Mouse (Mus musculus) forebrain, embryonic 14.5 days (tissue): ENCODE measurements around the gene Hnrnpul2. TPM values are rescaled to one million over a fixed set of nuclear protein-coding genes. Genes with fewer than 3 reads are reported as not detected.

Experiments used
- ATAC-seq: fragments of 200-750 bp; cut with Nextera tagmentation; 2 replicates; pipeline ENCODE4 v1.8.0; 2017; ENCODE audit warnings: mild to moderate bottlenecking, moderate library complexity
- DNase-seq: peaks from one replicate; pipeline ENCODE4 v3.0.0-alpha.2; 2015; ENCODE audit warnings: low spot score
- H3K27ac ChIP-seq: fragments of 300-500 bp; sonication (generic); 2 replicates; pipeline ENCODE4 v1.5.1; 2014; ENCODE audit warnings: low read depth, mild to moderate bottlenecking, control low read depth, low read length, moderate library complexity
- H3K27me3 ChIP-seq: fragments of 300-500 bp; sonication (generic); replicated peaks from 2 replicates; pipeline ENCODE4 v1.6.1; 2014; ENCODE audit warnings: low read length, control low read depth, mixed read lengths; ENCODE audit not compliant: control insufficient read depth, insufficient read depth
- H3K36me3 ChIP-seq: fragments of 300-500 bp; sonication (generic); 2 replicates; pipeline ENCODE4 v1.6.1; 2014; ENCODE audit warnings: low read length, control low read depth; ENCODE audit not compliant: control insufficient read depth, insufficient read depth
- H3K4me1 ChIP-seq: fragments of 300-500 bp; sonication (generic); 2 replicates; pipeline ENCODE4 v1.6.1; 2014; ENCODE audit warnings: antibody characterized with exemption, low read length, control low read depth; ENCODE audit not compliant: control insufficient read depth, insufficient read depth
- H3K4me2 ChIP-seq: fragments of 300-500 bp; sonication (generic); 2 replicates; pipeline ENCODE4 v1.6.1; 2014; ENCODE audit warnings: mild to moderate bottlenecking, control low read depth, low read length
- H3K4me3 ChIP-seq: fragments of 300-500 bp; sonication (generic); 2 replicates; pipeline ENCODE4 v1.5.1; 2014; ENCODE audit warnings: low read depth, low read length, control low read depth
- H3K9ac ChIP-seq: fragments of 300-500 bp; sonication (generic); 2 replicates; pipeline ENCODE4 v1.6.1; 2014; ENCODE audit warnings: mild to moderate bottlenecking, low read length, control low read depth, moderate library complexity
- H3K9me3 ChIP-seq: fragments of 300-500 bp; sonication (generic); replicated peaks from 2 replicates; pipeline ENCODE4 v1.6.1; 2016; ENCODE audit warnings: low read length, control low read depth, mixed read lengths; ENCODE audit not compliant: control insufficient read depth
- WGBS: fragments of 180-500 bp; shearing (Covaris S2); extraction: QIAGEN DNeasy Blood & Tissue Kit; methylation state at CpG from one replicate; pipeline ENCODE4 v1.1.7; 2014; 5-methylcytosine and 5-hydroxymethylcytosine counted together
- polyA plus RNA-seq: library from polyadenylated mRNA; unstranded; fragments of >200 nt; fragmentation: Nextera tagmentation; extraction: Ambion mirVana; gene quantifications from 2 replicates; pipeline ENCODE4 v1.2.1, GENCODE M21; 2014

Gene Hnrnpul2
- polyA plus RNA-seq, 1 experiment from 2014 or later, result 7.2 TPM

- WGBS, result 74% methylated on average over 11 of the region's 11 CpGs
- DNase-seq (peak; percentile 32), ATAC-seq (no peak)
Observed at GRCm38 (mm10) chr19:8815812-8816211, 4.0 kb upstream of the Hnrnpul2 start.

GRCm38 (mm10) chr19:8817001-8817400 lies 2.8 kb upstream of the Hnrnpul2 start:
- 65% methylated on average over 3 of the region's 3 CpGs for WGBS
- H3K4me2 ChIP-seq, result peak overlapping the region; percentile 88
- H3K4me1 ChIP-seq, result peaks cover 24% of the 10 kb centered on the region
- no peaks in the 10 kb centered on the region for H3K27me3 ChIP-seq
- no peaks in the 10 kb centered on the region for H3K9me3 ChIP-seq
- H3K9ac ChIP-seq, result peak overlapping the region; percentile 40
- no peak overlapping the region for H3K4me3 ChIP-seq
- H3K27ac ChIP-seq, result no peak overlapping the region
- peaks cover 36% of the 10 kb centered on the region for H3K36me3 ChIP-seq
- ATAC-seq (no peak), DNase-seq (no peak)

More at GRCm38 (mm10) chr19:8815812-8816211, 4.0 kb upstream of the Hnrnpul2 start:
- Histone ChIP-seq H3K4me3 (no peak overlapping the region), H3K9me3 (no peaks in the 10 kb centered on the region), H3K9ac (no peak overlapping the region), H3K36me3 (peaks cover 46% of the 10 kb centered on the region), H3K4me2 (no peak overlapping the region; the same call in 1 of the 2 replicates), H3K27me3 (no peaks in the 10 kb centered on the region), H3K27ac (no peak overlapping the region), H3K4me1 (peaks cover 19% of the 10 kb centered on the region)

GRCm38 (mm10) chr19:8818301-8818798 lies 1.5 kb upstream of the Hnrnpul2 start:
- DNase-seq, result no peak
- Histone ChIP-seq H3K27ac (peak overlapping the region; percentile 99), H3K4me2 (peak overlapping the region; percentile 88), H3K4me1 (peaks cover 37% of the 10 kb centered on the region), H3K9me3 (no peaks in the 10 kb centered on the region), H3K4me3 (peak overlapping the region; percentile 99), H3K36me3 (peaks cover 29% of the 10 kb centered on the region), H3K9ac (peak overlapping the region; percentile 65), H3K27me3 (no peaks in the 10 kb centered on the region)
- ATAC-seq, result no peak
- WGBS, result 33% methylated on average over 14 of the region's 14 CpGs

GRCm38 (mm10) chr19:8818801-8819595 lies 812 bp upstream of the Hnrnpul2 start, which contains the start of gene Ttc9c:
TSS of gene Ttc9c (minus strand) at chr19:8819333.
- peak; percentile 95 for ATAC-seq
- H3K4me2 ChIP-seq, result peak within 1 kb of the TSS; percentile 88
- H3K36me3 ChIP-seq, result peaks cover 30% of the 10 kb centered on the region
- peak; percentile 100 for DNase-seq
- H3K27me3 ChIP-seq, result no peaks in the 10 kb centered on the region
- WGBS, result under 1% methylated on average over 33 of the region's 33 CpGs
- peak within 1 kb of the TSS; percentile 99 for H3K4me3 ChIP-seq
- no peaks in the 10 kb centered on the region for H3K9me3 ChIP-seq
- peak within 1 kb of the TSS; percentile 95 for H3K9ac ChIP-seq
- H3K27ac ChIP-seq, result peak within 1 kb of the TSS; percentile 99
- H3K4me1 ChIP-seq, result peaks cover 38% of the 10 kb centered on the region

GRCm38 (mm10) chr19:8820424-8820956 lies 680 bp downstream of the Hnrnpul2 start:
- Histone ChIP-seq H3K9ac (peak overlapping the region; percentile 95), H3K4me1 (peaks cover 38% of the 10 kb centered on the region), H3K4me2 (peak overlapping the region; percentile 88), H3K27ac (peak overlapping the region; percentile 99), H3K9me3 (no peaks in the 10 kb centered on the region), H3K27me3 (no peaks in the 10 kb centered on the region), H3K36me3 (peaks cover 31% of the 10 kb centered on the region), H3K4me3 (peak overlapping the region; percentile 99)
- 0% methylated on average over 37 of the region's 48 CpGs for WGBS
- DNase-seq, result no peak
- peak; percentile 10; the same call in 1 of the 2 replicates for ATAC-seq

- peak overlapping the region; percentile 88 for H3K4me2 ChIP-seq
- ATAC-seq, result no peak
- H3K27ac ChIP-seq, result no peak overlapping the region
Observed at GRCm38 (mm10) chr19:8821146-8821545, 1.3 kb downstream of the Hnrnpul2 start.

GRCm38 (mm10) chr19:8822696-8823095 lies 2.9 kb downstream of the Hnrnpul2 start:
- Histone ChIP-seq H3K36me3 (peaks cover 48% of the 10 kb centered on the region), H3K9ac (peak overlapping the region; percentile 95), H3K4me1 (peaks cover 26% of the 10 kb centered on the region), H3K4me2 (peak overlapping the region; percentile 88), H3K9me3 (no peaks in the 10 kb centered on the region), H3K27ac (no peak overlapping the region), H3K4me3 (peak overlapping the region; percentile 99), H3K27me3 (no peaks in the 10 kb centered on the region)
- 73% methylated on average over 8 of the region's 8 CpGs for WGBS
- DNase-seq, result no peak
- no peak for ATAC-seq

More at GRCm38 (mm10) chr19:8821146-8821545, 1.3 kb downstream of the Hnrnpul2 start:
- Histone ChIP-seq H3K9me3 (no peaks in the 10 kb centered on the region), H3K36me3 (peaks cover 34% of the 10 kb centered on the region), H3K27me3 (no peaks in the 10 kb centered on the region), H3K4me3 (peak overlapping the region; percentile 99), H3K4me1 (peaks cover 35% of the 10 kb centered on the region), H3K9ac (peak overlapping the region; percentile 95)
- DNase-seq, result no peak
- 3% methylated on average over 7 of the region's 7 CpGs for WGBS

- H3K9ac ChIP-seq, result no peak within 1 kb of the TSS
- DNase-seq (no peak), ATAC-seq (no peak)
- H3K27me3 ChIP-seq, result no peaks in the 10 kb centered on the region
- H3K4me3 ChIP-seq, result no peak within 1 kb of the TSS
- no peak within 1 kb of the TSS for H3K4me2 ChIP-seq
- H3K4me1 ChIP-seq, result no peaks in the 10 kb centered on the region
- no peaks in the 10 kb centered on the region for H3K9me3 ChIP-seq
- H3K36me3 ChIP-seq, result peaks cover 98% of the 10 kb centered on the region
- H3K27ac ChIP-seq, result no peak within 1 kb of the TSS
- WGBS, result 85% methylated on average over 8 of the region's 8 CpGs
Observed at GRCm38 (mm10) chr19:8829660-8830059, 9.8 kb downstream of the Hnrnpul2 start, which contains the start of gene AC129217.1. TSS of gene AC129217.1 (plus strand) at chr19:8829773.
